Mouse (Mus musculus): ENCODE results near the gene Map3k12. TPM values are rescaled to one million over a fixed set of nuclear protein-coding genes. Genes with fewer than 3 reads are reported as not detected.

The Map3k12 gene
- polyA plus RNA-seq, 1 experiment from 2014 or later: 69.5 TPM

GRCm38 (mm10) chr15:102473246-102473645 is 43.6 kb downstream of the Map3k12 start:
- H3K36me3 ChIP-seq (ENCODE audit: control insufficient read depth, insufficient read depth): peaks cover 28% of the 10 kb centered on the region
- H3K9ac ChIP-seq (replicated peaks; ENCODE audit: low read depth, low read length): no peak overlapping the region
- H3K4me3 ChIP-seq (replicated peaks; ENCODE audit: low read length): no peak overlapping the region
- no peaks in the 10 kb centered on the region for H3K27me3 ChIP-seq (replicated peaks; ENCODE audit: control insufficient read depth, insufficient read depth, low read length)
- H3K4me1 ChIP-seq (replicated peaks; ENCODE audit: control insufficient read depth, insufficient read depth, low read length): peaks cover 9% of the 10 kb centered on the region
- no peak overlapping the region for H3K27ac ChIP-seq (ENCODE audit: low read length)
- no peak overlapping the region for H3K4me2 ChIP-seq (ENCODE audit: low read length)
- H3K9me3 ChIP-seq (ENCODE audit: control insufficient read depth, low read length): no peaks in the 10 kb centered on the region; the same call in 1 of the 2 replicates
- ATAC-seq: no peak
- 73% methylated on average over 2 of the region's 2 CpGs for WGBS

GRCm38 (mm10) chr15:102471727-102472126 is 45.1 kb downstream of the Map3k12 start:
- peak overlapping the region; percentile 18 for H3K4me3 ChIP-seq (replicated peaks; ENCODE audit: low read length)
- ATAC-seq: no peak
- no peaks in the 10 kb centered on the region; the same call in 1 of the 2 replicates for H3K9me3 ChIP-seq (ENCODE audit: control insufficient read depth, low read length)
- peaks cover 9% of the 10 kb centered on the region for H3K4me1 ChIP-seq (replicated peaks; ENCODE audit: control insufficient read depth, insufficient read depth, low read length)
- peaks cover 20% of the 10 kb centered on the region for H3K36me3 ChIP-seq (ENCODE audit: control insufficient read depth, insufficient read depth)
- no peaks in the 10 kb centered on the region for H3K27me3 ChIP-seq (replicated peaks; ENCODE audit: control insufficient read depth, insufficient read depth, low read length)
- H3K27ac ChIP-seq (ENCODE audit: low read length): no peak overlapping the region
- H3K9ac ChIP-seq (replicated peaks; ENCODE audit: low read depth, low read length): peak overlapping the region; percentile 6; the same call in 1 of the 2 replicates
- peak overlapping the region; percentile 82 for H3K4me2 ChIP-seq (ENCODE audit: low read length)

- Histone ChIP-seq H3K9ac (replicated peaks; ENCODE audit: low read depth, low read length) (peak overlapping the region; percentile 85), H3K4me2 (ENCODE audit: low read length) (peak overlapping the region; percentile 82), H3K4me1 (replicated peaks; ENCODE audit: control insufficient read depth, insufficient read depth, low read length) (peaks cover 9% of the 10 kb centered on the region), H3K4me3 (replicated peaks; ENCODE audit: low read length) (peak overlapping the region; percentile 77), H3K36me3 (ENCODE audit: control insufficient read depth, insufficient read depth) (peaks cover 18% of the 10 kb centered on the region), H3K27me3 (replicated peaks; ENCODE audit: control insufficient read depth, insufficient read depth, low read length) (no peaks in the 10 kb centered on the region), H3K9me3 (ENCODE audit: control insufficient read depth, low read length) (no peaks in the 10 kb centered on the region; the same call in 1 of the 2 replicates), H3K27ac (ENCODE audit: low read length) (peak overlapping the region; percentile 93)
- no peak for ATAC-seq
- 1% methylated on average over 10 of the region's 10 CpGs for WGBS
Measured at GRCm38 (mm10) chr15:102471295-102471645, 45.6 kb downstream of the Map3k12 start.

- Histone ChIP-seq H3K9ac (replicated peaks; ENCODE audit: low read depth, low read length) (peak overlapping the region; percentile 85), H3K36me3 (ENCODE audit: control insufficient read depth, insufficient read depth) (peaks cover 16% of the 10 kb centered on the region), H3K4me2 (ENCODE audit: low read length) (peak overlapping the region; percentile 82), H3K27me3 (replicated peaks; ENCODE audit: control insufficient read depth, insufficient read depth, low read length) (no peaks in the 10 kb centered on the region), H3K9me3 (ENCODE audit: control insufficient read depth, low read length) (no peaks in the 10 kb centered on the region; the same call in 1 of the 2 replicates), H3K4me3 (replicated peaks; ENCODE audit: low read length) (peak overlapping the region; percentile 77), H3K27ac (ENCODE audit: low read length) (peak overlapping the region; percentile 93), H3K4me1 (replicated peaks; ENCODE audit: control insufficient read depth, insufficient read depth, low read length) (peaks cover 9% of the 10 kb centered on the region)
- peak; percentile 76 for ATAC-seq
- under 1% methylated on average over 44 of the region's 67 CpGs for WGBS
Measured at GRCm38 (mm10) chr15:102470605-102471294, 46.1 kb downstream of the Map3k12 start.

- Histone ChIP-seq H3K9ac (replicated peaks; ENCODE audit: low read depth, low read length) (peak within 1 kb of the TSS; percentile 85), H3K27me3 (replicated peaks; ENCODE audit: control insufficient read depth, insufficient read depth, low read length) (no peaks in the 10 kb centered on the region), H3K36me3 (ENCODE audit: control insufficient read depth, insufficient read depth) (peaks cover 11% of the 10 kb centered on the region), H3K27ac (ENCODE audit: low read length) (peak within 1 kb of the TSS; percentile 93), H3K4me2 (ENCODE audit: low read length) (peak within 1 kb of the TSS; percentile 82), H3K4me1 (replicated peaks; ENCODE audit: control insufficient read depth, insufficient read depth, low read length) (peaks cover 9% of the 10 kb centered on the region), H3K4me3 (replicated peaks; ENCODE audit: low read length) (peak within 1 kb of the TSS; percentile 77), H3K9me3 (ENCODE audit: control insufficient read depth, low read length) (no peaks in the 10 kb centered on the region; the same call in 1 of the 2 replicates)
- peak; percentile 99 for ATAC-seq
- WGBS: under 1% methylated on average over 36 of the region's 40 CpGs
Measured at GRCm38 (mm10) chr15:102470183-102470604, 46.7 kb downstream of the Map3k12 start, which contains the start of gene Pcbp2. Gene Pcbp2, plus strand, starts transcription at chr15:102470539.

GRCm38 (mm10) chr15:102468675-102469370 is 48.0 kb downstream of the Map3k12 start:
- no peak for ATAC-seq
- Histone ChIP-seq H3K27ac (ENCODE audit: low read length) (no peak overlapping the region), H3K27me3 (replicated peaks; ENCODE audit: control insufficient read depth, insufficient read depth, low read length) (no peaks in the 10 kb centered on the region), H3K9me3 (ENCODE audit: control insufficient read depth, low read length) (no peaks in the 10 kb centered on the region; the same call in 1 of the 2 replicates), H3K4me1 (replicated peaks; ENCODE audit: control insufficient read depth, insufficient read depth, low read length) (peaks cover 9% of the 10 kb centered on the region), H3K9ac (replicated peaks; ENCODE audit: low read depth, low read length) (no peak overlapping the region), H3K4me3 (replicated peaks; ENCODE audit: low read length) (no peak overlapping the region), H3K36me3 (ENCODE audit: control insufficient read depth, insufficient read depth) (no peaks in the 10 kb centered on the region), H3K4me2 (ENCODE audit: low read length) (no peak overlapping the region)
- 95% methylated on average over 9 of the region's 9 CpGs for WGBS

- no peaks in the 10 kb centered on the region; the same call in 1 of the 2 replicates for H3K9me3 ChIP-seq (ENCODE audit: control insufficient read depth, low read length)
- H3K27me3 ChIP-seq (replicated peaks; ENCODE audit: control insufficient read depth, insufficient read depth, low read length): no peaks in the 10 kb centered on the region
- no peak overlapping the region for H3K4me3 ChIP-seq (replicated peaks; ENCODE audit: low read length)
- no peak overlapping the region for H3K27ac ChIP-seq (ENCODE audit: low read length)
- no peaks in the 10 kb centered on the region for H3K36me3 ChIP-seq (ENCODE audit: control insufficient read depth, insufficient read depth)
- no peak for ATAC-seq
- no peak overlapping the region for H3K9ac ChIP-seq (replicated peaks; ENCODE audit: low read depth, low read length)
- H3K4me2 ChIP-seq (ENCODE audit: low read length): no peak overlapping the region
- peaks cover 8% of the 10 kb centered on the region for H3K4me1 ChIP-seq (replicated peaks; ENCODE audit: control insufficient read depth, insufficient read depth, low read length)
Measured at GRCm38 (mm10) chr15:102463666-102464065, 53.2 kb downstream of the Map3k12 start.

GRCm38 (mm10) chr15:102461430-102462075 is 55.3 kb downstream of the Map3k12 start:
- Histone ChIP-seq H3K9ac (replicated peaks; ENCODE audit: low read depth, low read length) (no peak overlapping the region), H3K4me2 (ENCODE audit: low read length) (no peak overlapping the region), H3K9me3 (ENCODE audit: control insufficient read depth, low read length) (no peaks in the 10 kb centered on the region), H3K4me1 (replicated peaks; ENCODE audit: control insufficient read depth, insufficient read depth, low read length) (peaks cover 11% of the 10 kb centered on the region), H3K36me3 (ENCODE audit: control insufficient read depth, insufficient read depth) (no peaks in the 10 kb centered on the region), H3K27me3 (replicated peaks; ENCODE audit: control insufficient read depth, insufficient read depth, low read length) (no peaks in the 10 kb centered on the region), H3K27ac (ENCODE audit: low read length) (no peak overlapping the region), H3K4me3 (replicated peaks; ENCODE audit: low read length) (no peak overlapping the region)
- WGBS: 87% methylated on average over 9 of the region's 9 CpGs
- no peak for ATAC-seq

- Histone ChIP-seq H3K9me3 (ENCODE audit: control insufficient read depth, low read length) (no peaks in the 10 kb centered on the region), H3K4me1 (replicated peaks; ENCODE audit: control insufficient read depth, insufficient read depth, low read length) (peaks cover 11% of the 10 kb centered on the region), H3K27ac (ENCODE audit: low read length) (no peak overlapping the region), H3K4me2 (ENCODE audit: low read length) (no peak overlapping the region), H3K9ac (replicated peaks; ENCODE audit: low read depth, low read length) (no peak overlapping the region), H3K27me3 (replicated peaks; ENCODE audit: control insufficient read depth, insufficient read depth, low read length) (no peaks in the 10 kb centered on the region), H3K4me3 (replicated peaks; ENCODE audit: low read length) (no peak overlapping the region), H3K36me3 (ENCODE audit: control insufficient read depth, insufficient read depth) (no peaks in the 10 kb centered on the region)
- no peak for ATAC-seq
- 76% methylated on average over 4 of the region's 4 CpGs for WGBS
Measured at GRCm38 (mm10) chr15:102460971-102461370, 55.9 kb downstream of the Map3k12 start.
